Mouse (Mus musculus) limb, embryonic 13.5 days (tissue): ENCODE data around the gene Grtp1. TPM values are rescaled to one million over a fixed set of nuclear protein-coding genes. Genes with fewer than 3 reads are reported as not detected.
A peak's percentile ranks its signal among the peaks of the same experiment; 100 is the strongest.

Experiments used
- ATAC-seq: fragments of 200-750 bp; cut with Nextera tagmentation; 2 replicates; pipeline ENCODE4 v1.8.0; 2017; ENCODE audit warnings: low read depth, moderate number of reproducible peaks, moderate TSS enrichment; ENCODE audit not compliant: low FRiP score
- H3K27ac ChIP-seq: fragments of 300-500 bp; sonication (generic); 2 replicates; pipeline ENCODE4 v1.5.1; 2015; ENCODE audit warnings: inconsistent platforms, mild to moderate bottlenecking, moderate library complexity
- H3K27me3 ChIP-seq: fragments of 300-500 bp; sonication (generic); 2 replicates; pipeline ENCODE4 v1.6.1; 2015; ENCODE audit warnings: mild to moderate bottlenecking, inconsistent platforms
- H3K36me3 ChIP-seq: fragments of 300-500 bp; sonication (generic); 2 replicates; pipeline ENCODE4 v1.6.1; 2015; ENCODE audit warnings: inconsistent platforms, mild to moderate bottlenecking, moderate library complexity
- H3K4me1 ChIP-seq: fragments of 300-500 bp; sonication (generic); 2 replicates; pipeline ENCODE4 v1.6.1; 2015; ENCODE audit warnings: inconsistent platforms
- H3K4me2 ChIP-seq: fragments of 300-500 bp; sonication (generic); replicated peaks from 2 replicates; pipeline ENCODE4 v1.6.1; 2015; ENCODE audit warnings: inconsistent platforms, mild to moderate bottlenecking, moderate library complexity
- H3K4me3 ChIP-seq: fragments of 300-500 bp; sonication (generic); 2 replicates; pipeline ENCODE4 v1.5.1; 2015; ENCODE audit warnings: moderate library complexity, mild to moderate bottlenecking, inconsistent platforms
- H3K9ac ChIP-seq: fragments of 300-500 bp; sonication (generic); 2 replicates; pipeline ENCODE4 v1.6.1; 2015; ENCODE audit warnings: mild to moderate bottlenecking, inconsistent platforms
- H3K9me3 ChIP-seq: fragments of 300-500 bp; sonication (generic); 2 replicates; pipeline ENCODE4 v1.6.1; 2016; ENCODE audit warnings: inconsistent platforms
- WGBS: fragments of 180-500 bp; shearing (Covaris S2); methylation state at CpG from one replicate; pipeline ENCODE4 v1.1.7; 2015; 5-methylcytosine and 5-hydroxymethylcytosine counted together
- polyA plus RNA-seq: library from polyadenylated mRNA; unstranded; fragments of >200 nt; fragmentation: Nextera tagmentation; extraction: Ambion mirVana; gene quantifications from 2 replicates; pipeline ENCODE4 v1.2.1, GENCODE M21; 2015

Gene Grtp1
- polyA plus RNA-seq, 1 experiment from 2014 or later: 16.9 TPM

- H3K4me1 ChIP-seq: peaks cover 19% of the 10 kb centered on the region
- WGBS: 90% methylated on average over 6 of the region's 6 CpGs
- peak overlapping the region; percentile 25; the same call in 1 of the 2 replicates for H3K9ac ChIP-seq
- no peaks in the 10 kb centered on the region for H3K9me3 ChIP-seq
- no peak for ATAC-seq
- no peaks in the 10 kb centered on the region for H3K27me3 ChIP-seq
- H3K36me3 ChIP-seq: peaks cover 16% of the 10 kb centered on the region
- H3K4me2 ChIP-seq: no peak overlapping the region
- no peak overlapping the region for H3K4me3 ChIP-seq
- H3K27ac ChIP-seq: no peak overlapping the region
Observed at GRCm38 (mm10) chr8:13162098-13162497, 38.3 kb downstream of the Grtp1 start.

DNA sequence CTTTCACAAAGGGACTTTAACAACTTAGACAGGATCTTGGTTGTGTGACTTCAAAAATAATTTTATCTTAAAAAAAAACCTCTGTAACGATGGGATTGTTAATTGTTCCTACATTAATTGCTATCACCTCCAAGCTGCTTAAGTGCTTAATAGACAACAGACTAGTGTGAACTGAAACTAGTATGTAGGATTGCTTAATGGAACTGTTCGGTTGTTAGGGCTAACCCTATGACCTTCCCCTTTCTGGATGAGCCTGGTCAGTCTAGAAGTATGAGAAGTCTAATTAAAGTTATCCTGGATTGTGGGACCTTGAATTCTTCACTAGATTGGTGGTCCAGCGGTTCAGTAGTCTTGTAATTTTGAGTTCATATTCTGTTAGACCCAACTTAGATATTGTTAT, 39.7 kb downstream of the Grtp1 start:
- Histone ChIP-seq H3K27ac (no peak overlapping the region), H3K4me3 (peak overlapping the region; percentile 100), H3K27me3 (no peaks in the 10 kb centered on the region), H3K9ac (peak overlapping the region; percentile 99; the same call in 1 of the 2 replicates), H3K4me2 (peak overlapping the region; percentile 94), H3K4me1 (peaks cover 19% of the 10 kb centered on the region), H3K9me3 (no peaks in the 10 kb centered on the region), H3K36me3 (peaks cover 4% of the 10 kb centered on the region)
- 79% methylated on average over 3 of the region's 3 CpGs for WGBS
- no peak for ATAC-seq

DNA sequence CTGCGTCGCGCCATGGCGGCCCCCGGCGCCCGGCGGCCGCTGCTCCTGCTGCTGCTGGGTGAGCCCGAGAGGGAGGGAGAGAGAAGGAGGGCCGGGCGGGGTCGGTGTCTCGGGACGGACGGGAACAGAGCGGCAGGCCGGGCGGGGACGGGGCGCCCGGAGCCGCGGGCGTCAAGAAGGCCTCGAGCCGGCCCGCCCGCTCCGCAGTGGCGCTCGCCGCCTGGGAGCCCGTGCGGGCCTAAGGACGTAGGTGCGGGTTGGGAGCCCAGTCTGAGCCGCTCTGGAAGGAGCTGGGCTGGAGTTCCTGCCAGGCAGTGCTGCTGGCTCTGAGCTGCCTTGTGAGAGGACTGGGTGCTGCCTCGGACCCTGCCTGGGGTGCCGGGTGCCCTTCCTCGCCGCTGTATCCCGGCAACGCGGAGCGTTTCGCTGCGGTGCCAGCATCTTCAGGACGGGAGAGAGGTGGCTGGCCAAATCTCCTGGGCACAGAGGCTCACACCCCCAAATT, 41.0 kb downstream of the Grtp1 start:
- peak overlapping the region; percentile 99 for H3K9ac ChIP-seq
- H3K9me3 ChIP-seq: no peaks in the 10 kb centered on the region
- WGBS: 2% methylated on average over 49 of the region's 49 CpGs
- H3K27ac ChIP-seq: peak overlapping the region; percentile 28; the same call in 1 of the 2 replicates
- ATAC-seq: peak; percentile 54
- H3K4me3 ChIP-seq: peak overlapping the region; percentile 100
- H3K4me2 ChIP-seq: peak overlapping the region; percentile 94
- peaks cover 19% of the 10 kb centered on the region for H3K4me1 ChIP-seq
- H3K27me3 ChIP-seq: no peaks in the 10 kb centered on the region
- no peaks in the 10 kb centered on the region for H3K36me3 ChIP-seq

GRCm38 (mm10) chr8:13158718-13159376, 41.6 kb downstream of the Grtp1 start, which contains the start of gene Lamp1:
Gene Lamp1, plus strand, starts transcription at chr8:13159161.
- Histone ChIP-seq H3K27ac (peak within 1 kb of the TSS; percentile 76; the same call in 1 of the 2 replicates), H3K9ac (peak within 1 kb of the TSS; percentile 99), H3K27me3 (no peaks in the 10 kb centered on the region), H3K4me2 (peak within 1 kb of the TSS; percentile 94), H3K9me3 (no peaks in the 10 kb centered on the region), H3K4me1 (peaks cover 19% of the 10 kb centered on the region), H3K4me3 (peak within 1 kb of the TSS; percentile 100), H3K36me3 (no peaks in the 10 kb centered on the region)
- peak; percentile 98 for ATAC-seq
- WGBS: 1% methylated on average over 49 of the region's 50 CpGs

GRCm38 (mm10) chr8:13156327-13157097, 43.9 kb downstream of the Grtp1 start:
- Histone ChIP-seq H3K4me3 (no peak overlapping the region), H3K9me3 (no peaks in the 10 kb centered on the region), H3K9ac (no peak overlapping the region), H3K36me3 (no peaks in the 10 kb centered on the region), H3K4me2 (no peak overlapping the region), H3K27me3 (no peaks in the 10 kb centered on the region), H3K27ac (no peak overlapping the region), H3K4me1 (peaks cover 12% of the 10 kb centered on the region)
- no peak for ATAC-seq
- WGBS: 71% methylated on average over 12 of the region's 12 CpGs

- no peak overlapping the region for H3K27ac ChIP-seq
- 0 out of 2 replicates have a peak, but pooled peaks cover 7% of the 10 kb centered on the region for H3K36me3 ChIP-seq
- H3K4me2 ChIP-seq: no peak overlapping the region
- H3K27me3 ChIP-seq: no peaks in the 10 kb centered on the region
- no peak for ATAC-seq
- 72% methylated on average over 9 of the region's 9 CpGs for WGBS
- peaks cover 10% of the 10 kb centered on the region for H3K4me1 ChIP-seq
- no peak overlapping the region; the same call in 1 of the 2 replicates for H3K9ac ChIP-seq
- H3K9me3 ChIP-seq: no peaks in the 10 kb centered on the region
- H3K4me3 ChIP-seq: no peak overlapping the region
Observed at GRCm38 (mm10) chr8:13155358-13155757, 45.1 kb downstream of the Grtp1 start.

GRCm38 (mm10) chr8:13154099-13154498, 46.3 kb downstream of the Grtp1 start:
- Histone ChIP-seq H3K4me3 (no peak overlapping the region), H3K4me1 (peaks cover 4% of the 10 kb centered on the region; the same call in 1 of the 2 replicates), H3K27me3 (no peaks in the 10 kb centered on the region), H3K9me3 (no peaks in the 10 kb centered on the region), H3K27ac (no peak overlapping the region), H3K9ac (no peak overlapping the region), H3K4me2 (no peak overlapping the region), H3K36me3 (peaks cover 17% of the 10 kb centered on the region)
- ATAC-seq: no peak
- WGBS: 71% methylated on average over 9 of the region's 9 CpGs

GRCm38 (mm10) chr8:13150929-13151328, 49.5 kb downstream of the Grtp1 start:
- Histone ChIP-seq H3K27me3 (no peaks in the 10 kb centered on the region), H3K27ac (no peak overlapping the region), H3K4me2 (no peak overlapping the region), H3K9ac (no peak overlapping the region), H3K9me3 (no peaks in the 10 kb centered on the region), H3K4me1 (no peaks in the 10 kb centered on the region), H3K36me3 (peaks cover 45% of the 10 kb centered on the region), H3K4me3 (no peak overlapping the region)
- WGBS: 82% methylated on average over 2 of the region's 2 CpGs
- no peak; the same call in 1 of the 2 replicates for ATAC-seq

GRCm38 (mm10) chr8:13149866-13150265, 50.6 kb downstream of the Grtp1 start:
- H3K4me1 ChIP-seq: no peaks in the 10 kb centered on the region
- H3K9ac ChIP-seq: no peak overlapping the region
- H3K4me3 ChIP-seq: no peak overlapping the region
- no peaks in the 10 kb centered on the region for H3K27me3 ChIP-seq
- 45% methylated on average over 5 of the region's 5 CpGs for WGBS
- H3K36me3 ChIP-seq: peaks cover 55% of the 10 kb centered on the region
- no peak overlapping the region for H3K27ac ChIP-seq
- H3K9me3 ChIP-seq: no peaks in the 10 kb centered on the region
- no peak for ATAC-seq
- no peak overlapping the region for H3K4me2 ChIP-seq

DNA sequence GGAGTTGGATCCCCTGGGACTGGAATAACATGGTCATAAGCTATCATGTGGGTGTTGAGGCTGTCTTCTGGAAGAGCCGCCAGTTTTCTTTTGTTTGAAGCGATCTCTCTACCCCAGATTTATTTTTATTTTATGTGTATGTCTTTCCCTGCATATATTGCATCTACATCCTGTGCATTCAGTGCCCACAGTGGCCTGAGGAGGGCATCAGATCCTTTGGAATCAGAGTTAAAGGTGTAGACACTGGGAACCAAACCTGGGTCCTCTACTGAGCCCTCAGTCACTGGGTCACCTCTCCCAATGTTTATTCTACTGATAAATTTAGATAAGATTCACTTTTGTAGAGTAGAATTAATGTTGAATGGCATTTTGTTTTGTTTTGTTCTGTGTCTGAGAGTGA, 51.1 kb downstream of the Grtp1 start:
- Histone ChIP-seq H3K9ac (no peak overlapping the region), H3K36me3 (peaks cover 61% of the 10 kb centered on the region), H3K27me3 (no peaks in the 10 kb centered on the region), H3K27ac (no peak overlapping the region), H3K4me3 (no peak overlapping the region), H3K4me1 (no peaks in the 10 kb centered on the region), H3K4me2 (no peak overlapping the region), H3K9me3 (no peaks in the 10 kb centered on the region)
- 93% methylated on average over 2 of the region's 2 CpGs for WGBS
- ATAC-seq: no peak

DNA sequence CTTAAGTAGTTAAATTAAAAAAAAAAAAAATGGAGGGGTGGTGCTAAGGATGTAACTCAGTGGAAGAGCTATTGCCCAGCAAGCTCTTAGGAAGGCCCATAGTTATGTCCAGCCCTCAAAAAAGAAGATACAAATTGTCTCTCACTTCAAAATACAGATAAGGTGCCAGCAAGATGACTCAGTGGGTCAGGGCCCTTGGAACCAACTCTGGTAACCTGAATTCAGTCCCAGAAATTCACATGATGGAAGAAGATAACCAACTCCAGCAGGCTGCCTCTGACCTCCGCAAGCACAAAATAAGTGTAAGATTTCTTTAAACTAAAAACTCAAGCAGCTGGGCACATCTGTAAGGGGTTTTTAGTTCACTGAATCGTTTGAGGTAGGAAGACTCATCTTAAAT, 51.9 kb downstream of the Grtp1 start:
- no peak overlapping the region for H3K4me2 ChIP-seq
- H3K4me1 ChIP-seq: no peaks in the 10 kb centered on the region
- WGBS: 86% methylated on average over 2 of the region's 2 CpGs
- H3K27me3 ChIP-seq: no peaks in the 10 kb centered on the region
- no peak overlapping the region for H3K27ac ChIP-seq
- no peak for ATAC-seq
- H3K4me3 ChIP-seq: no peak overlapping the region
- no peaks in the 10 kb centered on the region for H3K9me3 ChIP-seq
- no peak overlapping the region for H3K9ac ChIP-seq
- peaks cover 69% of the 10 kb centered on the region for H3K36me3 ChIP-seq

GRCm38 (mm10) chr8:13141681-13142080, 58.7 kb downstream of the Grtp1 start:
- ATAC-seq: no peak
- Histone ChIP-seq H3K27me3 (no peaks in the 10 kb centered on the region), H3K27ac (no peak overlapping the region), H3K4me1 (no peaks in the 10 kb centered on the region), H3K4me2 (no peak overlapping the region), H3K9ac (no peak overlapping the region), H3K9me3 (no peaks in the 10 kb centered on the region), H3K4me3 (no peak overlapping the region), H3K36me3 (peaks cover 100% of the 10 kb centered on the region)
- 94% methylated on average over 5 of the region's 5 CpGs for WGBS
